Mouse (Mus musculus) liver, postnatal 0 days (tissue): ENCODE measurements around the gene Smurf1.

Experiments
- CTCF ChIP-seq: sonication (generic); IDR thresholded peaks from 2 replicates; pipeline ENCODE4 v1.5.1; 2016; ENCODE audit warnings: antibody characterized with exemption, low read depth
- EP300 ChIP-seq: IDR thresholded peaks from 2 replicates; pipeline ENCODE4 v1.6.1; 2016; ENCODE audit warnings: antibody characterized with exemption, low read depth, mild to moderate bottlenecking

DNA sequence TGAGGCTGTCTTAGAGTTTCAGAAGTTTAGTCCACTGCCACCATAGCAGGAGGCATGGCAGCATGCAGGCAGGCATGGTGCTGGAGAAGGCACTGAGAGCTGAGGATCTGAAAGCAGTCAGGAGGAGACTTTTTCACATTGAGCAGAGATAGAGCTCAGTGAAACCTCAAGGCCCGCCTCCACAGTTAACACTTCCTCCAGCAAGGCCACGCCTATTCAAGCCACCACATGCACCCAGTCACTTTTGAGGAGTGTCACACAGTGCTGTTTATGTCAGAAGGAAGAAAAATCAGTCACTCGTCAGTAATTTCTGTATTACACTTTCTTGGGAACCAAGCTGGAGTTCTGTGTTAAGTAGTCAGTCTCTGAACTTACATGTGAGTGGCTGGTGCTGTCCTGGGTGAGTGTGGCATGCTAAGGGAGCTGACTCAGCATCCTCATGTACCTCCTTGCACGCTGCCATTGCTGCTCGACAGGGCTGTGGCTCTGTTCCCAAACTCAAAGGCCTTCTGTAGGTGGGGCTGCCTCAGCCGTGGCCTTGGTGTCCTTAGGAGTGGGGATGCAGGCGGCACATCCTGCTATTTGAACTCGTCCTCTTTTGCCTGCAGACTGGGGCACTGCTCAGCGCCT is 133.7 kb downstream of the Smurf1 start:
- TF ChIP-seq CTCF = no peak
- TF ChIP-seq EP300 = no peak
